Mouse (Mus musculus) urinary bladder, postnatal 36 days (tissue): ENCODE results near the gene Hook1.
A peak's percentile ranks its signal among the peaks of the same experiment; 100 is the strongest.
"Not testable (repeated sequence)": the region's sequence is repeated elsewhere in the genome, so short reads cannot be mapped to it uniquely, and the experiment has no call there.

Experiments used
- DNase-seq, 2 experiments: peaks; one replicate each; pipeline ENCODE4 v3.0.0; 2022; ENCODE audit warnings: low spot score in 2 of 2, mixed read lengths in 1 of 2

The Hook1 gene

DNA sequence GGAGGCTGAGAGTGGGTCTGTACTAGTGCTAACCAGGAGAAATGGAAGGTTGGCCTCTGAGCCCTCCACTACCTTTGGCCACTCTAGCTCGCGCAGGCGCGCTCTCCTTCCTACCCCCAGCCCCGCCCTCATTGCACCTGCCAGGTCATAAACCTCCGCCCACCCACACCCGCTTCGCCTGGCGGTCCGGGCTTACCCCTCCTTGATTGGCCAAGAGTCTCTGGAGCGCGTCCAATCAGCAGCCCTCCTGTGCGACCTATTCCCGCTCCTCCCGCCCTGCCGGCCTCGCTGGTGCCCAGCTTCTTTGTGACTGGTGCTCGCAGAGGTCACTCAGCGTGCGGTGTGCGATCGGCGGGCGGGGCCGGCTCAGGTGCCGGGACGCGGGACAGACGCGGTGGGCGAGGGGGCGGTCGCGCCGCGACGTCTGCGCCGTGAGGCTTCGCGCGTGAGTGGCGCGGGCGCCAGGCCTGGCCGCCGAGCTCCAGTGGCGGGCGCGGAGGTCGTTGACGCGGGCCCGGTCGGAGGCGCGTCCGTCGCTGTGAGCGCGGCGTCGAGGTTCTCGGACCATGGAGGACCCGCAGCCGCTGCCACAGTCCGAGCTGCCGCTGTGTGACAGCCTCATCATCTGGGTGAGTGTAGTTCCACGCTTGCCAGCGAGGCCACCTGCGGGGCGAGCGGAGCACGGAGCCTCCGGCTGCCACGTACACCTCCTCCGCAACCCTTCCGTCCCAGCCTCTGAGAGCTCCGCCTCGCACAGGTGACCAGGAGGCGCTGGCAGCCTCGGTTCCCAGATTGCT, at the start of gene Hook1:
Hook1 (plus strand) TSS at position 313 of the 797 bp plus-strand sequence.
- DNase-seq, result peak; percentile 86 to 93

GRCm38 (mm10) chr4:95917703-95918102, 49.3 kb upstream of the Hook1 start:
- DNase-seq, result no peak

GRCm38 (mm10) chr4:95920448-95920847, 46.6 kb upstream of the Hook1 start:
- peak in 1 of 2 experiments; percentile 0 for DNase-seq

GRCm38 (mm10) chr4:95924210-95925184, 42.5 kb upstream of the Hook1 start:
- peak; percentile 52 to 67 for DNase-seq

GRCm38 (mm10) chr4:95928846-95929245, 38.2 kb upstream of the Hook1 start:
- DNase-seq, result no peak

DNA sequence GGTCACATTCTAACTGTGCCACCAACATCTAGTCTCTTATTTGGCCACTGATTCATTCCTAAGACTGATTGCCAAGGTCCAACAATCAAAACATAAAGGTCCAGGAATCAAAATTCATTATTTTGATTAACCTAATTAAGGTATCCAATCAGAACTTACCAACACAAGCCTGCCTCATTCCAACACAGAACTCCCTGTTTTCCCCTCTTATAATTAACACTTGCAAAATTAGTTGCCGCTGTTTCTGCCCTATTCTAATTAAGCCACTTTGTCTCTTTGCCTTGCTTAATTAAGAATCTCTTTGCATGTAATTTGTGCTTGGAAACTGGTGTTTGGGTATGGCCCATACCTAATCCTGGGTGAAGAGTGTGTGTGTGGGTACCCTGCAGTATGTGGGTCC, 37.1 kb upstream of the Hook1 start:
- DNase-seq, result no peak

GRCm38 (mm10) chr4:95931331-95931730, 35.7 kb upstream of the Hook1 start:
- peak in 1 of 2 experiments; percentile 24 for DNase-seq

DNA sequence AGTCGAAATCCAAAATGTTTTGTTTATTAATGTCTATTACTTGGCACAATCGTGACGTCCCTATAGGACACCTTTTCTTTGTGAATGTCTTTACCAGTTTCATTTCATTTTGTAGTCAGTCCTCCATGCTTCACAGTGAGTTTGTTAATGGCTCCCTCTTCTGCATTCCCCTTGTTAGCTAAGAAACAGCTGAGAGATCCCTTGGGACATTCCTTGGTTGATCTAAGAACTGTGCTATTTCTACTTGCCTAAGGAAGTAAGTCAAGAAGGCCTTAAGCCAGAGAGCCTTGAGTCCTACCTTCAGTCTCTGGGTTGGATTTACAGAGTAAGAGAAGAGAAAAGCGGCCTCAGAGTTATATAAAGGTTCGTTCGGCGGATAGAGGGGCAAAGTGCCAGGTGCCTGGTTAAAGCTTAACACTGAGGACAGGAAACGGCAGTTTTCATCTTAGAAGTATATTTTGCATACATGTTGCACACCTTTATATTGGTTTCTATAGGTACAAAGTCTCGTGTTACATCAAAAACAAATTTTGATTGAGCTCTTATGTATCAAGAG, 33.2 kb upstream of the Hook1 start:
- DNase-seq, result no peak

- DNase-seq, result no peak
Observed at GRCm38 (mm10) chr4:95934384-95935035, 32.5 kb upstream of the Hook1 start.

DNA sequence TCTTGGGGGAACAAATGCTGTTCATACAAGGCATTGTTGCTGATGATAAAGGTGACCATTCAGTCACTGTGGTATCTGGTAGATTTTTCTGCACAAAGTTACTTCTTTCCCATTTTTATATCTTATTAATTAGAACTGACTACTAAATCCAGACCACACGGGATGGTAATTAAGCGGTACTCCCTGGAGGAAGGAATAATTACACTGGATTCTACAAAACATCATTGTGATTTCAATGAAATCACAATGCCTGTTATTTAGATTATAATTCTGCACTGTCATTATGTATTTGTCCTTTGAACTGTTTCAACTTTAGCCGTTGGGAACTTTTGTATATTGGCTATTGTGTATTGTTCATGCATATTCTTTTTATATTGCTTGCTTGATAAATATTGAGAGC, 28.3 kb upstream of the Hook1 start:
- no peak for DNase-seq

- DNase-seq, result no peak
Observed at GRCm38 (mm10) chr4:95947896-95948295, 19.1 kb upstream of the Hook1 start.

DNA sequence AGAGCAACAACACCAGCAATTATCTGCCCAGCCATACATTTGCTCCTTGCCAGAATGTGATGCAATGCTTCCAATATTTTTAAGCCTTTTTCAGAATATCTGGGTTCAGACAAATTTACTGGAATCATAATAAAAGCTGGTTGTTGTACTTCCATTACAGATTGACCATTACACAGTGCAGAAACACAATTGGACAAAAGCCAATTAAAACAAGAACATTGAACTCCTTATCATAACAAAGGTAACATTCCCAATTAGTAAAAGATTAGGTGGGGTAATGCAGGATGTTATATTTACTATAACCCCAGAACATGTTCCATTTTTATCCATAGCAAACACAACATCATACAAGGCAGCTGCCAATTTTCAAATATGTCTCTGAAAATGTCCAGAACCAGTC, 13.7 kb upstream of the Hook1 start:
- no peak for DNase-seq

DNA sequence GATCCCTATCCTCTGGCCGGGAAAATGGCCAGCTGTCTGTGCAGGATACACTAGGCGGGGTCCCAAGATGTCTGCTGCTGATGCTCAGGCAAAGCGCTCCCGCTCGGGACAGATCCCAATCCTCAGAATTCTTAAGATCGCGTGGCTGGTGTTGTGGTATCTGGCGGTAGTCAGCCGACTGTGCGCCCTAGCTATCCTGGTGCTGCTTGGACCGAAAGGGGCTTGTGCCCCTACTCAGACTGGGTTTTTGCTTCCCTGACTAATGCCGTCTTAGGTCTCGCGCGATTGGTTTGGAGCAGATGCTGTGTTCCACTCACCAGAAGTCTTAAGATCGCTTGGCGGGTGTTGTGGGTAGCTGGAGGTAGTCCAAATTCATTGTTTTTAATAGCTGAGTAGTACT, 15.2 kb downstream of the Hook1 start:
- not testable (repeated sequence) for DNase-seq

DNA sequence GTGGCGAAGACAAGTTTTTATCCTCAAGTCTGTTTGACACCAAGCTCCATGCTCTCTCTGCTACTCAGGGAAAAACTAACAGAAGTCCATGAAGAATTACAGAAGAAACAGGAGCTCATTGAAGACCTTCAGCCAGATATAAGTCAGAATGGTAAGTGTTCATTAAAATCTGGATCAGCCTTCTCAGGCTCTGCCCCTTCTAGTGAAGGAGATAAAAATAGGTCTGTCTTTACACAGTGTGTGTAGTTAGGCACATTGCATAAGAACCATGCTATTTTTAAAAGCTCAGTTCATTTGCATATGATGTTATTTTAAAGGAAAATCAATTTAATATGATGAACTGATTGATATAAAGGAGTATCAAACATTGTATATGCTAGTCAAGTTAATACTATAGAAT, 49.8 kb downstream of the Hook1 start:
- DNase-seq, result no peak

DNA sequence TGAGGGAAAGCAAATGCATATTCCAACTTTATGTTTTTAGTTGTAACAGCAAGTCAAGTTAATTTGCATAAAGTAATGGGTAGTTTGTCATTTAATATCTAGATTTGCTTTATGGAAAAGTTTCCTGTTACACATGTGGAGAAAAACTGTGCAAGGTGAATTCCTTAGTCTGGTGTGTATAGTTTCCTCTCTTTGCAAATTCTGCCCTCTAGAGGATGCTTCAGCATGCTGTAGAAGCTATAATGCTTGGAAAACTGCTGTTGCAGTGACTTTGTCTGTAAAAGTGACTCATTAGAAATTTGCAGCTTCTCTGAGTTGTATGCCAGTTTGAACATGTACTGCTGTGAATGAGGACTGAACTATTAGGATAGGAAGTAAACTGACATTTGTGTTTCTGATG, 55.8 kb downstream of the Hook1 start:
- no peak for DNase-seq

DNA sequence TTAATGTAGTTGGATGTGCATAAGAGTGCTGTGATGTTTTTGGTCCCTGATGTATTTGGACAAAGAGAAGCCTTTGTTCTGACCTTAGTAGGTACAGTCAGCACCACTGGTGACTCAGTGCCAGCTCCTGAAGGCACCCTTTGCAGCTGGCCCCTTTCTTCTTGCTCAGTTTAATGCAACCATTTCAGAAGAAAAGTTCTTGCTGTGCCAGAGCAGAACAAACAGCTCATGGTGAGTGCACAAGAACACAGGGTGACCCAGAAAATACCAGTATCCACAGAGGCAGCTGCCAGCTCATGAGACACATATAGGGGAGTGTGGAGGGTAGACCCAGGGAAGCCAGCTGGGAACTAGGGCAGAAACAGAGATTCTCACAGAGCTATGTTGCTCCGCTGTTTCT, 61.4 kb downstream of the Hook1 start:
- DNase-seq, result no peak

- no peak for DNase-seq
Observed at GRCm38 (mm10) chr4:96060106-96060505, 93.1 kb downstream of the Hook1 start.

DNA sequence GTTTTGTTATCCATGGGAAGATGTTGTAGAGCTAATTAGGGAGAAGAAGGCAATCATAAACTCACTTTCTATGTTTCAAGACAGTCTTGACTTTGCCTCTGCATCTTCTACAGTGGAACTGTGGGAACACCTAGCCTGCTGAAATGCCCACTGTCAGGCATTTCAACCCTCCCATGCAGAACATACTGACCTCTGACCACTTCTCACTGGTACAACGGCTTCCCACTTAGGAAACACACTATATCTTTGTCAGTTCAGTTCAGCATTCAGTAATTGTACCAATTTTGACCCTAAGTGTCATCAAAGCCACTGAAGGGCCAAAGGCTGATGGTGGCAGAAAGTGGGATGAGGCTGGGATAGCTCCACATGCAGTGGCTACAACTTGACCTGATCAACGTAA, 95.0 kb downstream of the Hook1 start:
- DNase-seq, result no peak
